ENCODE assay signal across 8 mouse cellular contexts in genomic region chr6:42264626-42265312, GRCm38 (mm10). TPM values are rescaled to one million over a fixed set of nuclear protein-coding genes. Genes with fewer than 3 reads are reported as not detected.
DNase-seq lines count a peak whose midpoint lies in the region; ATAC-seq and TF ChIP-seq lines count a peak whose summit lies in the region.

Gene Casp2 (plus strand): TSS chr6:42264985.

- peaks cover 4 to 13% of the 10 kb centered on the region in 2 experiments for H3K36me3 ChIP-seq in MEL (ENCODE audit: control insufficient read depth in 1 of 2, insufficient read depth in 2 of 2, low read length in 2 of 2)
- H3K36me3 ChIP-seq in forebrain, postnatal 0 days (ENCODE audit: insufficient read depth) = peaks cover 24% of the 10 kb centered on the region
- peaks cover 25% of the 10 kb centered on the region for H3K36me3 ChIP-seq in lung, embryonic 15.5 days

- ATAC-seq in forebrain, postnatal 0 days = peak; percentile 99
- peak; percentile 98 for ATAC-seq in lung, embryonic 15.5 days (ENCODE audit: borderline replicate concordance, extremely low read depth, low FRiP score, low TSS enrichment)

- H3K4me1 ChIP-seq in MEL (ENCODE audit: control insufficient read depth in 1 of 2, insufficient read depth in 2 of 2, low read length in 2 of 2) = peaks cover 3 to 6% of the 10 kb centered on the region in 2 experiments; a peak in 3 of 4 replicates
- H3K4me1 ChIP-seq in cerebellum, adult 2 months (ENCODE audit: control insufficient read depth, insufficient read depth, low read length) = peaks cover under 1% of the 10 kb centered on the region; the same call in 1 of the 2 replicates
- H3K4me1 ChIP-seq in forebrain, postnatal 0 days (ENCODE audit: insufficient read depth) = no peaks in the 10 kb centered on the region
- peaks cover 11% of the 10 kb centered on the region for H3K4me1 ChIP-seq in lung, embryonic 15.5 days

- H3K27me3 ChIP-seq in MEL (ENCODE audit: control insufficient read depth in 1 of 2, insufficient read depth in 2 of 2, low read length in 2 of 2) = no peaks in the 10 kb centered on the region
- H3K27me3 ChIP-seq in cerebellum, adult 2 months (ENCODE audit: control insufficient read depth, insufficient read depth, low read length) = no peaks in the 10 kb centered on the region
- no peaks in the 10 kb centered on the region for H3K27me3 ChIP-seq in forebrain, postnatal 0 days (ENCODE audit: insufficient read depth, low read length)
- H3K27me3 ChIP-seq in lung, embryonic 15.5 days = no peaks in the 10 kb centered on the region

- peak within 1 kb of the TSS; percentile 97 for H3K9ac ChIP-seq in MEL (ENCODE audit: control insufficient read depth, low read depth, low read length, poor library complexity, severe bottlenecking)
- H3K9ac ChIP-seq in forebrain, postnatal 0 days = peak within 1 kb of the TSS; percentile 90
- H3K9ac ChIP-seq in lung, embryonic 15.5 days = peak within 1 kb of the TSS; percentile 90

- TF ChIP-seq CTCF in MEL (IDR thresholded peaks at IDR 0.05 in 2 of 3, conservative IDR thresholded peaks at IDR 0.05 in 1 of 3; ENCODE audit: control insufficient read depth in 1 of 3, insufficient read depth in 1 of 3, low read depth in 2 of 3, low read length in 3 of 3, poor library complexity in 1 of 3, severe bottlenecking in 1 of 3) = peak; percentile 68 to 79 (median 74)
- peak; percentile 94 for TF ChIP-seq CTCF in cerebellum, adult 2 months (IDR thresholded peaks at IDR 0.05; ENCODE audit: borderline replicate concordance, insufficient read depth, low read depth, low read length)
- TF ChIP-seq CTCF in forebrain, postnatal 0 days (IDR thresholded peaks at IDR 0.05; ENCODE audit: low read depth) = peak; percentile 95

- H3K79me2 ChIP-seq in MEL (ENCODE audit: control insufficient read depth, insufficient read depth, low read length, poor library complexity) = peaks cover 14% of the 10 kb centered on the region

- peak within 1 kb of the TSS; percentile 91 for H3K27ac ChIP-seq in MEL (ENCODE audit: control insufficient read depth, low read depth, low read length)
- H3K27ac ChIP-seq in cerebellum, adult 2 months (ENCODE audit: insufficient read depth, low read length) = peak within 1 kb of the TSS; percentile 81
- peak within 1 kb of the TSS; percentile 90 for H3K27ac ChIP-seq in forebrain, postnatal 0 days (ENCODE audit: low read depth, low read length)
- peak within 1 kb of the TSS; percentile 90 for H3K27ac ChIP-seq in lung, embryonic 15.5 days

- no peaks in the 10 kb centered on the region for H3K9me3 ChIP-seq in MEL (replicated peaks; ENCODE audit: insufficient read depth, low read length)
- no peaks in the 10 kb centered on the region for H3K9me3 ChIP-seq in forebrain, postnatal 0 days (ENCODE audit: low read length)
- H3K9me3 ChIP-seq in lung, embryonic 15.5 days = no peaks in the 10 kb centered on the region

- peak; percentile 56 for TF ChIP-seq RAD21 in MEL (IDR thresholded peaks at IDR 0.05; ENCODE audit: low read depth, low read length)

- H3K4me2 ChIP-seq in forebrain, postnatal 0 days (ENCODE audit: low read depth) = peak within 1 kb of the TSS; percentile 82
- peak within 1 kb of the TSS; percentile 81 for H3K4me2 ChIP-seq in lung, embryonic 15.5 days

- peak; percentile 98 for DNase-seq in MEL (ENCODE audit: low read depth, low spot score)
- peak; percentile 98 to 99 for DNase-seq in cerebellum, adult 2 months
- DNase-seq in forebrain, postnatal 0 days = peak; percentile 100
- DNase-seq in heart, postnatal 4 days = peak; percentile 99
- peak; percentile 98 to 99 for DNase-seq in layer of hippocampus, adult 8-10 months (ENCODE audit: low spot score in 2 of 2)
- DNase-seq in ovary, adult 18-20 months (ENCODE audit: low spot score) = peak; percentile 99
- DNase-seq in thymus, postnatal 0 days (ENCODE audit: low spot score) = peak; percentile 98

- H3K4me3 ChIP-seq in MEL (ENCODE audit: control insufficient read depth in 1 of 2, insufficient read depth in 1 of 2, low read depth in 2 of 2, low read length in 2 of 2) = peak within 1 kb of the TSS; percentile 86 to 92
- peak within 1 kb of the TSS; percentile 81 for H3K4me3 ChIP-seq in cerebellum, adult 2 months (replicated peaks; ENCODE audit: insufficient read depth, low read depth, low read length)
- peak within 1 kb of the TSS; percentile 93 for H3K4me3 ChIP-seq in forebrain, postnatal 0 days (ENCODE audit: low read depth, low read length)
- H3K4me3 ChIP-seq in lung, embryonic 15.5 days = peak within 1 kb of the TSS; percentile 76

- peak; percentile 55 to 70; a peak in 2 of 4 replicates for TF ChIP-seq POLR2A in MEL (IDR thresholded peaks at IDR 0.05; ENCODE audit: control insufficient read depth in 1 of 2, insufficient read depth in 1 of 2, low read depth in 1 of 2, low read length in 2 of 2, poor library complexity in 1 of 2)
- peak; percentile 77 for TF ChIP-seq POLR2A in cerebellum, adult 2 months (IDR thresholded peaks at IDR 0.05; ENCODE audit: borderline replicate concordance, insufficient read depth, low read length)

- WGBS in cerebellum, adult 2 months = 1% methylated on average over 51 of the region's 51 CpGs
- WGBS in forebrain, postnatal 0 days = under 1% methylated on average over 51 of the region's 51 CpGs
- under 1% methylated on average over 47 of the region's 51 CpGs for WGBS in lung, embryonic 15.5 days

- TF ChIP-seq EP300 in MEL (IDR thresholded peaks at IDR 0.05; ENCODE audit: low read depth in 1 of 2, low read length in 2 of 2) = 0 out of 4 replicates have a peak, but pooled peaks of 1 of the 2 experiments have one; percentile 9

TF ChIP-seq in MEL, 35 proteins besides CTCF, POLR2A, EP300 and RAD21:
- TF ChIP-seq GATA1 (IDR thresholded peaks at IDR 0.05; ENCODE audit: low read depth, low read length) = peak; percentile 37; the same call in 1 of the 2 replicates
- peak; percentile 95 for TF ChIP-seq E2F4 (IDR thresholded peaks at IDR 0.05; ENCODE audit: borderline replicate concordance, low read depth, low read length)
- TF ChIP-seq MAX (IDR thresholded peaks at IDR 0.05; ENCODE audit: low read length) = peak; percentile 82
- TF ChIP-seq SIN3A (IDR thresholded peaks at IDR 0.05; ENCODE audit: low read length) = peak; percentile 84
- no peak for TF ChIP-seq MEF2A (IDR thresholded peaks at IDR 0.05; ENCODE audit: extremely low read depth, insufficient replicate concordance, low read depth, low read length, poor library complexity, severe bottlenecking)
- TF ChIP-seq HCFC1 (IDR thresholded peaks at IDR 0.05; ENCODE audit: low read depth, low read length) = peak; percentile 81
- TF ChIP-seq RCOR1 (IDR thresholded peaks at IDR 0.05; ENCODE audit: low read depth, low read length) = 0 out of 2 replicates have a peak, but pooled peaks have one; percentile 1
- peak; percentile 52 for TF ChIP-seq SMC3 (IDR thresholded peaks at IDR 0.05; ENCODE audit: low read depth, low read length)
- peak; percentile 99 for TF ChIP-seq NRF1 (IDR thresholded peaks at IDR 0.05; ENCODE audit: insufficient read depth, low read depth, low read length, poor library complexity, severe bottlenecking)
- TF ChIP-seq MAZ (IDR thresholded peaks at IDR 0.05; ENCODE audit: low read depth, low read length) = peak; percentile 43
- TF ChIP-seq MYC (IDR thresholded peaks at IDR 0.05; ENCODE audit: low read depth, low read length) = peak; percentile 77; the same call in 1 of the 2 replicates
- 0 out of 2 replicates have a peak, but pooled peaks have one; percentile 28 for TF ChIP-seq ZC3H11A (IDR thresholded peaks at IDR 0.05; ENCODE audit: low read depth, low read length)
- peak; percentile 45 for TF ChIP-seq ELF1 (IDR thresholded peaks at IDR 0.05; ENCODE audit: low read depth, low read length)
- TF ChIP-seq NELFE (IDR thresholded peaks at IDR 0.05; ENCODE audit: low read depth, low read length) = no peak; the same call in 1 of the 2 replicates
- TF ChIP-seq TBP (IDR thresholded peaks at IDR 0.05; ENCODE audit: low read depth, low read length) = no peak
- peak; percentile 74 for TF ChIP-seq MXI1 (IDR thresholded peaks at IDR 0.05; ENCODE audit: low read depth, low read length)
- no peak for TF ChIP-seq ZKSCAN1 (IDR thresholded peaks at IDR 0.05; ENCODE audit: low read depth, low read length)

RNA-seq across cellular contexts. Expression of gene Casp2, which starts in this region (rescaled TPM):
- 21.3 and 22.2 TPM in 2 replicates for total RNA-seq in MEL (2012; rRNA removed)
- polyA plus RNA-seq in MEL (2012; ENCODE audit: insufficient read depth in 1 of 2, insufficient read length in 2 of 2, low read depth in 1 of 2, low replicate concordance in 2 of 2, missing spikeins in 1 of 2) = 10 to 100 TPM in 1 of 2 experiments, not detected in 1; 42.3 TPM
- polyA plus RNA-seq in cerebellum, adult 2 months (2012; rRNA removed) = 26.1 and 31.3 TPM in 2 replicates
- 35.0 and 54.0 TPM in 2 replicates for total RNA-seq in forebrain, postnatal 0 days (2014; rRNA removed)
- 21.3 and 24.7 TPM in 2 replicates for polyA plus RNA-seq in forebrain, postnatal 0 days (2015; fragmentation: Nextera tagmentation; extraction: Ambion mirVana)
- 10 to 100 TPM; 33.6 to 34.3 TPM for total RNA-seq in heart, postnatal 4 days (2021)
- 10 to 100 TPM; 22.1 to 26.1 (median 22.7) TPM for total RNA-seq in layer of hippocampus, adult 8-10 months (2022)
- polyA plus RNA-seq in lung, embryonic 15.5 days (2015; fragmentation: Nextera tagmentation; extraction: Ambion mirVana) = 73.4 and 73.5 TPM in 2 replicates
- polyA plus RNA-seq in thymus, postnatal 0 days (2015; fragmentation: Nextera tagmentation; extraction: Ambion mirVana) = 72.7 and 74.5 TPM in 2 replicates

Comparison
In these comparisons a context has a peak if more than half of its experiments do, and no peak if none do; other contexts are left out.
1. Peak in every context shown above with its lines: DNase-seq, ATAC-seq, H3K4me3 ChIP-seq and H3K27ac ChIP-seq.